Mouse (Mus musculus) stomach, postnatal 0 days (tissue): ENCODE data around the gene Bud13.

Source experiments
- CTCF ChIP-seq: IDR thresholded peaks from 2 replicates; pipeline ENCODE4 v1.5.1; 2016; ENCODE audit warnings: antibody characterized with exemption, low read depth, mild to moderate bottlenecking, moderate library complexity
- EP300 ChIP-seq: optimal IDR thresholded peaks from 2 replicates; pipeline ENCODE3; 2016; ENCODE audit warnings: antibody characterized with exemption

DNA sequence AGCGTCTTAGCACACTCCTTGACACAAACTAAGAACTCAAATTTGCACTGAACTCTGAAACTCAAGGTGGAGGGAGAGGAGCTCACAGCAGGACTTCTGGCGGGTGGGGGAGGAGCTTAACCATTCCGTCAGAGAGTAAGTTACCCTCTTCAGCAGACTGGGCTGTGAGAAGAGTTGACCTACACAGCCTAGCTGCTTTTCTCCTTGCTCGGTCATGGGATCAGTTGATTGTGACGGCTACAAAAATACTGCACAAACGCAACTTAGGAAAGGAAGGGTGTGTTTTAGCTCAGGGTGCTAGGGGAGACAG is 47.7 kb downstream of the Bud13 start:
- TF ChIP-seq CTCF (no peak), EP300 (no peak)
